Mouse (Mus musculus) effector memory CD4-positive, alpha-beta T cell, adult 5 months (primary cell): ENCODE results near the gene Zfp524. TPM values are rescaled to one million over a fixed set of nuclear protein-coding genes. Genes with fewer than 3 reads are reported as not detected.

Experiments used
- polyA plus RNA-seq: library from polyadenylated mRNA; unstranded; fragments of 100-300 nt; shearing (Covaris generic); gene quantifications from one replicate; pipeline ENCODE4 v1.2.1, GENCODE M21; 2017

Gene Zfp524
- polyA plus RNA-seq = 15.8 TPM

DNA sequence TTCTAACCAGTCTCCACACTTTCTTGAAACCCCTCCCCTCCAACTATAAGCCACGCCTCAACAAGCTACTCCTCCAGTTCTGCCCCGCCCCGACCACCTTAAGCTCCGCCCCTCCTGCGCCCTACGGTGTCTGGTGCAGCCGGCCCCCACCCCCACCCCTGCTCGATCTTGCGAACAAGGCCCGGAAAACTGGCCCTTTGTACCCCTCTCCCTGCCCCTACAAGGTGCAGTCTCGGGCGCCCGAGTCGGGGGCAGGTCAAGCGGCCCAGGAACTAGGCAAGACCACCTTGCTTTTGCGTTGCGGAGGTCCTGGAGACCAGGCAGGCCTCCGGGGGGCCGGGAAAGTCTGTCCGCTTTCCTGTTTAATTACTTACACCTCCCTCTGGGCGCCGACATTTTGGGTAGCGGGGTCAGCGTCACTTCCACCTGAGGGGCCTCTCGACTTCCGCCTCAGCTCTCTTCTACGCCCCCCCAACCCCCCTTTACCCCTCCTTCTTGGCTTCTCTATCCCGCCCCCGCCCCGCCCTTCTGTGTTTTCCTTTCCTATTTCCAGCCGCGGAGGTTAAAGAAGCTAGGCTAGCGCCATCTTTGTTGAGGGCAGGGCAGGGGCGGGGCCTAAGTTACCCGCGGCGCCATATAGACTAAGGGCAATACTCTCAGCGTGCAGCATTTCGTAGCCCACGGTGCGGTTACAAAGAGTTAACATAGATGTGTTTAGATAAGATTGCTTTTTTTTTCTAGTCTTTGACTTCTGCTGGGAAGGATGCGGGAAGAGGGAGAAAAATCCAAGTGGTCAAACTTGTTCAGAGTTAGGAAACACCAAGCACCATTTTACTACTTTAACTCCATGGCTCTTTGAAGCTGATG lies at the start of gene Zfp524, which contains the start of gene Fiz1:
TSS of gene Zfp524 (plus strand) at position 165 of the 867 bp plus-strand sequence.
TSS of gene Fiz1 (minus strand) at position 447 of the 867 bp plus-strand sequence.

DNA sequence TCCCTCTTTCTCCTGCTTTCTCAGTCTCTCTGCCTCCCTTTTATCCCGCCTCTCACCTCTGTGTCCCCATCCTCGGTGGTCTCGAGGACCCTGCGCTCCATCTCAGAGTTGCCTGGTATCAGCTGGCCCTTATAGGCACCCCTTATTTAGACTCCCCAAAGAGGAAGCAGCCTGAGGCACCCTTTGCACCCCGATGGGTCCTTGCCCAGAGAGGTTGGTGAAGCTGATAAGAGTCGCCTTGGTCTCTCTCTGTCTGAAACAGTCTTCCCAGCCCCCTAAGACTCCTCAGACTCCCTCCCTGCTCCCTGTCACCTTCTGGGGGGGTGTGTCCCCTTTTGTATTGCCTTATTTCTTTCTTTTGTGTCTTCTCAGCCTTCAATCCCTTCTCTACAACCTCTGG lies 43.1 kb upstream of the Zfp524 start, which contains the start of gene Sbk3:
TSS of gene Sbk3 (minus strand) at position 101 of the 400 bp plus-strand sequence.

DNA sequence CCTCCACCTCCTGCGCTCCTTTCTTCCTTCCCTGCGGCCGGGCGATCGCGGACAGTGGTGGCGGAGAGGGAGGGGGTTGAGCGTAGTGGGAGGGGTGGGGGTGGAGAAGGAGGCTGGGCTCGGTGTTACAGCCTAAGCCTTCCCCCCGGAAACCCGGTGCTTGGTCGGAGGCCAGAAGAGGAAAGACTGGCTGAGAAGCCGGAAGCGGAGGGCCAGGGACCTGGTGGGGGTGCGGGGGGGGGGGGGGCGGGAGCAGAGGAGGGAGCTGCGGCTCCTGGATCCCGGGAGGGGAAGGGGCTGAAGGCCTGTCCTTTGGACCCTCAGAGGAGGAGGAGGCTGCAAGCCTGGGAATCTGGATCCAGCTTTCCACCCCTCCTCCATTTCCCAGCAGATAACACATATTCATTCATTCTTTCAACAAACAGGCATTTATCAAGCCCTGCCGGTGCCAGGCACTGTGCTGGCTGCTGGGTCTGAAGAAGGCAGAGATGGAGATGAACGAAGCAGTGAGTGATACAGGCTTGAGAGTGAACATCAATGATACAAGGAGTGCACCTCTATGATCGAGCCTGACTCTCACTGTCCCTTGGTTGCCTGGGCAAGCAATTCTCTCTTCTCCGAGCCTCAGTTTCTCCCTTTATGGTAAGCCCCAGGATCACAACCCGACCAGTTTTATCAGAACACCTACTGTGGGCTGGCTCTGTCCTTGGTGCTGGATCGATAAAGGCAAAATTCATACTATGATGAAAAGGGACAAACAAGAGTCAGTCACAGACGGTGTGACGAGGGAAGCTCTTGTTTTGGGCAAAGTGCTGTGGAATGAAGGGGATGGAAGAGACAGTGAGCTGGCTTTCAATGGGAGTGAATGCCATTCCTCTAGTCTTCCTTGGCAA lies 18.0 kb upstream of the Zfp524 start, which contains the start of gene Zfp579:
TSS of gene Zfp579 (minus strand) at position 156 of the 893 bp plus-strand sequence.

DNA sequence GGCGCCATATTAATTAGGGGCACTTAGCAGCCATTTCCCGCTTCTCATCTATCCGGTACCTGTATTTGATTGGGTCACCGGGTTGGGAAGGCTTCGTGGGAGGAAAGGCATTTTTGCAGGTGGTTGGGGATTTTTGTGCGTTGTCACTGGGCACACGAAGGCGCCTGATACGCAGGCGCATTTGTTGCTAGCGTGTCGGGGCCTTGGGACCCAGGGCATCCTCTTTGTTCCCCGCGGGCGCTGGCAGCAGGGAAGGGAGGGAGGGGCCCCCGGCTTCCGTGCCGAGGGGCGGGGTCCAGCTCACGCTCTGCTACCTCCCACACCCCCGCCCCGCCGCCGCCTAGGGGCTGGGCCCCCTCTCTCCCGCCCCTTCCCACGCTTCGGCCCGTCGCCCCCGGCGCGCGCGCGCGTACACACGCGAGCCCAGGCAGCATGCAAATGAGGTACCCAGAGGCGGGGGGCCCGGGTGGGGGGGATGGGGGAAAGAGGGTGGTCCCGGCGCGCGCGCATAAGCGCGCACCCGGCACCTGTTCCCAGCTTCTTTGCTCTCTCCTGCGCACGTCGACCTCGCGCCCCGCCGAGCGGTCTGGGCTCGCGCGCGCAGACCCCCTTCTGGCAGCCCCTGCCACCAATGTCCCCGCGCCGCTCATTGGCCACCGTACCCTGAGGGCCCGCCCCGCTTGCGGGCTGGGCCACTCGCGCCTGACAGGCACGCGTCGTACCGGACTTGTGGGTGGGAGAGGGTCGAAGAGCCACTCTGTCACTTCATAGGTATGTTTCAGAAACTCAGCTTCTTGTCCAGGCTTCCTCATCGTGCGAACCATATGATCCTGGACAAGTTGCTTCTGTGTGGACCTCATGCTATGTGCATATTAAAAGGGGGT lies 1.1 kb downstream of the Zfp524 start, which contains the start of gene Gm44973:
TSS of gene Gm44973 (plus strand) at position 379 of the 884 bp plus-strand sequence.

DNA sequence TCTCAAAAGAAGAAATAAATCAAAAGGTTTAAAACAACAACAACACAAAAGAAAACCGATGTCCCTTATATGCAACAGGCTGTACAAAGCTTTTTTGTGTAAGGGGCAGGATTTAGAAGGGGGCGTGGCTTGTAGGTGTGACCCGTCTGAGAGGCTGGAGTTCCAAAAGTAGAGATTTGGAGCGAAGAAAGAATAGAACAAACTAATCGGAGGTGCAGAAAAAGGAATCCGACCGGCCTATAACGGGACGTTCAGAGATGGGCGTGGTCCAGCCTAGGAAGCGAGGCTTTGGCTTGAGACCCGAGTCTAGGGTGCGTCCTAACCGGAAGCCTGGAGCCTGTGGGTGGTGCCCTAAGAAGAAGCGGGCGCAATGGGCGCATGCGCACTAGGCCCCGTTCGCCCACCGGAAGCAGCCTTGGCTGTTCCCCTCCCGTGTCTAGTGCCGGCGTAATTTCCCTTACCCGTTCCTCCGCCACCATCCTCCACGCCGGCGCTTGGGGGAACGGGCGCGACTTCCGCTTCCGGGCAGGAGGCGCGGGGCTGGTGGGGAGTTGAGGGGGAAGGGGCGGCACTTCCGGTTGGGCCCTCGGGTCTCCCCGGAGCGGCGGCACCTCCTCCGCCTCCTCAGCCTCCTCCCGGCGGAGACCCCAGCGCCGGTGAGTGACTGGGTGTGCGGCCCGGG lies 5.9 kb downstream of the Zfp524 start, which contains the start of the genes Zfp865 and Ccdc106:
TSS of gene Zfp865 (plus strand) at position 377 of the 682 bp plus-strand sequence.
TSS of gene Ccdc106 (plus strand) at position 554 of the 682 bp plus-strand sequence.

DNA sequence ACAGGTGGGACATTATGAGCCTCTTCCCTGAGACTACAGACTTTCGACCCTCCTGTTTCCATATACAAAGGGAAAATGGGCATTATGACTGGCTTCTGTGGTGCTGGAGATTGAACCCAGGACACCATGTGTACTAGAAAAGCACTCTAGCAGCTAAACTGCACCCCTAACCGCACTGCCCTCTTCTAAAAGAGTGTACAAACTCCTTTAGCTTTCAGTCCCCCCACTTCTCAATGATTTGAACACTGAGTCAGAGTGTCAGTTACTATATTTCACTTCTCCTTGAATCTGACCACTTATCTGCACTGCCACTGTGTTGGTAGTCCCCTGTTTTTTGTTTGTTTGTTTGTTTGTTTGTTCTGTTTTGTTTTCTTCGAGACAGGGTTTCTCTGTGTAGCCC lies 19.6 kb downstream of the Zfp524 start, which contains the start of gene 4632433K11Rik:
TSS of gene 4632433K11Rik (plus strand) at position 301 of the 400 bp plus-strand sequence.

DNA sequence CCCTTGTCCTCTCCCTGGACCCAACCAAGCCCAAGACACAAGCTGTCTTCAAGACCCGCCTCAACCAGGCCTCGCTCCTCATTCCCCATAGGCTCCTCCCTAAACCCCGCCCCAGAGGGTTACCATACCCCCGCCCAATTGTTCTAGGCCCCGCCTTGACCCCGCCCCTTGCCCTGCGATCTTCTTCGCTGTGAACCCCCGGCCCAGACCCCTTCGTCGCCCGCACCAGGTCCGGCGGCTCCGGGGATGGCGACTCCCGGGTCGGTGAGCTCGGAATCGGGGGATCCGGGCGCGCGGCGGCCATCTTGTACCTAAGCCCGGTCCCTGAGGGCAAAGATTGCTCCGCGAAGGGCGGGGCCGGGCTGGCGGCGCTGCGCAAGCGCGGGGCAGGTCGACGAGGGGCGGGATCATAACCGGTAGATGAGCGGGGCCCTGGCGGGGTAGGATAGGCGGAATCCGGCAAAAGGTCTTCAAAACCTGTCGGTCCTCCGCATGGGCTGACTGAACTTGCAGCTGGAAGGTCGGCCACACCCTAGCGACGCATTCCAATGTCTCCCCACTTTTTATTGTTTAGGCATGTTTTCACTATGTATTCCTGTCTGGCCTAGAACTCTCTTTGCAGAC lies 24.0 kb downstream of the Zfp524 start, which contains the start of gene Zfp784:
TSS of gene Zfp784 (minus strand) at position 338 of the 624 bp plus-strand sequence.

DNA sequence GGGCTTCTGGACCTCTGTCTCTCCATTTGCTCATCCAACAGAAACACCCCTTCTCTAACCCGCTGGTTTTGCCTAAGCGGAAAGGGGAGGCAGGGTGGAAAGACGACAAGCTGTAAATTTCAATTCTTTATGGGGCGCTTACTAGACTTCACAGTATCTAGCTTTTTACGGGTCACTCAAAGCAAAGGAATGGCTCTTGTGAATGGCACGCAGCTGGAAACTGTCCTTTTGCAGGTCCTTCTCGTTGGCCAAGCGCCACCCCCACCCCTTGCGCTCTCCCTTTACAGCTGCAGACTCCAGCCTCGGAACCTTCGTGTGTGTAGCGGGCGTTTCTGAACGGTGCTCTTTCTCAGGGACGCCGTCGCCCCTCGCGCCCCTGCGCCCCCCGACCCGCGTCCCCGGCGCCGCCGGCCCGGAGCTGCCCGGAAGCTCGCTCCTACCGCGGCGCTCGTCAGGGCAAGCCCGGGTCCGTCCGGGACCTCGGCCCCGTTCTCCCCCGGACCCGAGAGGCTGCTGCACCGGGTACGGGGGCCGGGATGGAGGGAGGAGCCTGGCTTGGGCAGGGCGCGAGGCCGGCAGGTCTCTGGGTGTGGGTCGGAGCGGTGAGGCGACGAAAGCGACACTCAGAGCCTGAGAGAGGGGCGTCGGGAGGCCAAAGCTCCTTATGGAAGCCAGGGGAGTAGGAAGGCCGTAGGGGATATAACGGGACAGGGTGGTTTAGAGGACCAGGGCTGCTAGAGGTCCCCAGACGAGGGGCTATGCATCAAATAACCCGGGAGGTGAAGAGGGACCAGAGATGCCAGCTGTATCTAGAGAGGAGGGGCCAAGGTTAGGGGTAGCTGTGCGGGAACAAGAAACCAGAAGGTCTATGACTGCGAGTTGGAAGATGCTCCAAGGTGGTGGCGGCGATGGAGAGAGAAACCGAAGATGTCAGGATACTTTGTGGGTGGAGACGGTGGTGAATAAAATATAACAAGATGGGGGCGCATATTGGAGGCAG lies 37.3 kb downstream of the Zfp524 start, which contains the start of gene Zfp580:
TSS of gene Zfp580 (plus strand) at position 346 of the 1,000 bp plus-strand sequence.

DNA sequence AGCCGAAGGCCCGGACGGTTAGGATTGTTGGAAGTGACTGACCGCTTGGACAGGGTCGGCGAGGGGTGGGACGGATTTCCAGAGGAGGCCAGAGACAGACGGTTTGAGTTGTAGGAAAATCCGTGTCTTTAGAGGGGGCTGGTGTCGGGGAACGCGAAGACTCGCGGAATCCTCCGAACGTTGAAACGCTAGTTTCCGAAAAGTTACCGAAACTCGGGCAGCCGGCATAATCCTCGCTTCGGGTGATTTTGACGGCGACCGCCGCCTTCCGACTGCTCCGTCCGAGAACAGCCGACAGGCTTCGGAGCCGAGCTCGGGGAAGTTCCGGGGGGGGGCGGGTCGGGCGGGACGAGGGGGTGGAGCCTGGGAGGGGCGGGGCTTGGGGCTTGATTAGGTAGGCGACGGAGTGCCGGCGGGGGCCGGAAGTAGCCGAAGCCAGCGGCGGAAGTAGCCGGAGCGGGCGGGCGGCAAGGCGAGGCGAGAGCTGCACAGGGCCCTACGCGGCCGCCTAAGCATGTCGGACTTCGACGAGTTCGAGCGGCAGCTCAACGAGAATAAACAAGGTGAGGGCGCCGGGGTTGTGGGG lies 47.7 kb downstream of the Zfp524 start, which contains the start of gene U2af2:
TSS of gene U2af2 (plus strand) at position 370 of the 586 bp plus-strand sequence.

Other genes starting within 250 kb of the Zfp524 start
- gene Fam71e2, start 243.1 kb upstream of the Zfp524 start, polyA plus RNA-seq = not detected
- not detected for gene Il11, start 231.6 kb upstream of the Zfp524 start, polyA plus RNA-seq
- gene Tmem190, start 231.5 kb upstream of the Zfp524 start, polyA plus RNA-seq = not detected
- gene Tmem238, start 224.8 kb upstream of the Zfp524 start, polyA plus RNA-seq = 7.3 TPM
- gene Rpl28, start 221.5 kb upstream of the Zfp524 start, polyA plus RNA-seq = 251 TPM
- 295 TPM for gene Ube2s, start 201.8 kb upstream of the Zfp524 start, polyA plus RNA-seq
- gene Shisa7, start 169.7 kb upstream of the Zfp524 start, polyA plus RNA-seq = 0.91 TPM
- 8.8 TPM for gene Isoc2b, start 144.2 kb upstream of the Zfp524 start, polyA plus RNA-seq
- 0.60 TPM for gene Isoc2a, start 137.3 kb upstream of the Zfp524 start, polyA plus RNA-seq
- gene Gm36210, start 107.9 kb upstream of the Zfp524 start, polyA plus RNA-seq = not detected
- gene Zfp628, start 99.2 kb upstream of the Zfp524 start, polyA plus RNA-seq = 3.0 TPM
- gene Nat14, start 92.4 kb upstream of the Zfp524 start, polyA plus RNA-seq = not detected
- gene Ssc5d, start 88.6 kb upstream of the Zfp524 start, polyA plus RNA-seq = not detected
- gene Sbk2, start 50.0 kb upstream of the Zfp524 start, polyA plus RNA-seq = 1.0 TPM
- gene Sbk3, start 43.2 kb upstream of the Zfp524 start, polyA plus RNA-seq = not detected
- 13.8 TPM for gene Zfp579, start 18.3 kb upstream of the Zfp524 start, polyA plus RNA-seq
- 47.5 TPM for gene Fiz1, start 282 bp downstream of the Zfp524 start, polyA plus RNA-seq
- 7.6 TPM for gene Gm44973, start 1.1 kb downstream of the Zfp524 start, polyA plus RNA-seq
- 6.1 TPM for gene Zfp865, start 6.0 kb downstream of the Zfp524 start, polyA plus RNA-seq
- not detected for gene Ccdc106, start 6.1 kb downstream of the Zfp524 start, polyA plus RNA-seq
- gene 4632433K11Rik, start 19.7 kb downstream of the Zfp524 start, polyA plus RNA-seq = not detected
- 2.4 TPM for gene Zfp784, start 24.0 kb downstream of the Zfp524 start, polyA plus RNA-seq
- gene Zfp580, start 37.1 kb downstream of the Zfp524 start, polyA plus RNA-seq = 2.9 TPM
- 108 TPM for gene U2af2, start 47.7 kb downstream of the Zfp524 start, polyA plus RNA-seq
- 30.9 TPM for gene Epn1, start 65.8 kb downstream of the Zfp524 start, polyA plus RNA-seq
- gene Rfpl4, start 102.5 kb downstream of the Zfp524 start, polyA plus RNA-seq = not detected
- not detected for gene Rasl2-9, start 111.5 kb downstream of the Zfp524 start, polyA plus RNA-seq
- gene Vmn1r55, start 135.3 kb downstream of the Zfp524 start, polyA plus RNA-seq = 0.12 TPM
- not detected for gene Vmn1r56, start 182.3 kb downstream of the Zfp524 start, polyA plus RNA-seq
- gene Vmn1r57, start 204.1 kb downstream of the Zfp524 start, polyA plus RNA-seq = not detected